Mouse (Mus musculus) brain, embryonic 14.5 days (tissue): Measurements from ENCODE around the gene Nbl1. TPM values are rescaled to one million over a fixed set of nuclear protein-coding genes. Genes with fewer than 3 reads are reported as not detected.

Source experiments
- DNase-seq: peaks from one replicate; pipeline ENCODE4 v3.0.0-alpha.2; 2011; ENCODE audit warnings: low read depth
- CTCF ChIP-seq: fragments of 200-500 bp; IDR thresholded peaks from 2 replicates; pipeline ENCODE4 v1.5.1; 2012; ENCODE audit warnings: inconsistent platforms, mild to moderate bottlenecking, moderate library complexity, borderline replicate concordance; ENCODE audit not compliant: insufficient read depth, insufficient read length; ENCODE audit errors: extremely low read depth
- POLR2A ChIP-seq: fragments of 200-500 bp; IDR thresholded peaks from 2 replicates; pipeline ENCODE4 v1.6.1; 2012; ENCODE audit warnings: mild to moderate bottlenecking, inconsistent platforms, borderline replicate concordance; ENCODE audit not compliant: poor library complexity, insufficient read depth, insufficient read length, severe bottlenecking; ENCODE audit errors: extremely low read depth
- polyA plus RNA-seq: library from polyadenylated mRNA; depleted of rRNA; stranded (reverse); fragments of >200 nt; gene quantifications from 2 replicates; pipeline ENCODE4 v1.2.3, GENCODE M21; 2012

Nbl1 gene
- polyA plus RNA-seq, 1 experiment: 35.8 TPM

DNA sequence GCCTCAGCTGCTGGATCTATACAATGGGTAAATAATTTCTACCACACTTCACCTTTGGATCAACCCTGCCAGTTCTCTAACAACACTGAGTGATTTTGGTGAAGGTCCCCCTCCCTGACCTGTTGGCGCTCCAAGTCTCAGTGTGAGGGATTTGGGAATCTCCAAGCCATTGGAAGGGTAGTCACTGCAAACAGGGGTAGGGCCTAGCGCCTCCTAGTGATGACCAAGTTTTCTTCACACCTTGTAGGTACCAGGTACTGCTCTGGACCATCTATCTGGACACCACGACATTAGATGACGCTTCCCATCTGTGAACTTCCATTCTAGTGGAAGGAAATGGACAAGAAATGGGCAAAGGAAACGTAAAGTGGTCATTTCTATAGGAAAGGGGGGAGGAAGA, 16.9 kb downstream of the Nbl1 start:
- peak; percentile 35; the same call in 1 of the 2 replicates for TF ChIP-seq CTCF
- no peak for TF ChIP-seq POLR2A
- no peak for DNase-seq

DNA sequence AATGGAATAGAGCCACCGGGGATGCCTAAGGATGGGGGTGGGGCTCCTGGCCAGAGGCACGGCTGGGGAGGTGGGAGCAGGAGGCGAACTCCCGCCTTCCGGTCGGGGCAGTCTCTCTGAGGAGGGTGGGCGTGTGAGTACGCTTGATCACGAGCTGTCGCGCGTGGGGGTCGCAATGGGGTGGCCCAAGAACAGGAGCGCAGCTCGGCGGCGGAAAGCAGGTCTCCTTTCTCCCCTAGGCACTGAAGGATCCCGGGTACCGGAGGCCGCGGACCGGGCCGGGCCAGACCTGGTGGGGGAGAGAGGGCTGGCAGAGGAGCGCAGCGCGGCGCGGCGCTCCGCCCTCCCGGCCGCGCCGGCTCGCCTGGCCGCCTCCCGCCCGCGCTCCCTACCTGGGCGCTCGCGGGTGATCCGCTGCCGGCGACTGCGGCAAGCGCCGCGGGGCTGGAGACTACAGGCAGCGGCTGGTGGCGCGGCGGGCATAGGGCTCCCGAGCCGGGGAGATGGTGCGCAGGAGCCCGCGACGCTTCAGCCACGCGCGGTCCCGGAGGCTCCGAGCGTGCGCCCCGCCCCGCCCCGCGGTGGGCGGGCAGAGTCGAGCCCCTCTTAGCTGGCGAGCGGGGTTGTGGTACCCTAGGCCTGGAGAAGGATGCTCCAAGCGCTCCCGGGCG, 17.6 kb downstream of the Nbl1 start, which contains the start of gene Htr6:
Htr6 (minus strand) TSS at position 530 of the 671 bp plus-strand sequence.
- TF ChIP-seq POLR2A (no peak), CTCF (no peak)
- DNase-seq: no peak

DNA sequence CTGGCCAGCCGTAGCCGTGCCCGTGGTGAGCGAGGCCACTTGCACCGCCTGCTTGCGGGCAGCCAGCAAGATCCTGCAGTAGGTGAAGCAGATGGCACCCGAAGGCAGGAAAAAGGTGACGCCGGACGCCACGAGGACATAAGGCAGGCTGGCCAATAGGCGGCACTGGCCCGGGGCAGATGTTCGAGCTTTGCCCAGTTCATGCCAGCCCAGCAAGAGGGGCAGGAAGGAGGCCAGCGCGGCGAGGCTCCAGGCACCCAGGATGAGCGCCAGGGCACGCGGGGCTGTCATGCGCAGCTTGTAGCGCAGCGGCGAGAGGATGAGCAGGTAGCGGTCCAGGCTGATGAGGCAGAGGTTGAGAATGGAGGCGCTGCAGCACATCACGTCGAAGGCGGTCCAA, 18.7 kb downstream of the Nbl1 start:
- DNase-seq: no peak
- TF ChIP-seq POLR2A: no peak
- TF ChIP-seq CTCF: no peak

DNA sequence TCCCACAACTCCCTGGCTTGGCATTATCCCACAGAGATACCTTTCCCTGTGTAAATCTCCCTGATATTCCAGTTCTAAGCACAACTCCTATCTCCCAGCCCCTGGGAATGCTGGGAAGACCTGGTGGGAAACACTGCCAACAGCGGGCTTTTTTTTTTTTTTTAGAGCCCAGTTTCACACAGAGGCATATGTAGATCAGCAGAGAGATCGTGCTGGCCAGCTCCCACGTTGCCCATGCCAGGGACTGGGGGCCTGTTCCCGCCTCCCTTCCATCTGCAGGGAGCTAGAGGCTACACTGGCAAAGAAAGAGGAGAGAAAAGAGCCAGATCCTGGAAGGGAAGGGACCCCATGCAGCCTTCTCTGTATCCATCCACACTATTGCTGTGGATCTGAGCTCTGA, 24.5 kb downstream of the Nbl1 start:
- peak; percentile 69 for DNase-seq
- TF ChIP-seq CTCF (no peak), POLR2A (no peak)

DNA sequence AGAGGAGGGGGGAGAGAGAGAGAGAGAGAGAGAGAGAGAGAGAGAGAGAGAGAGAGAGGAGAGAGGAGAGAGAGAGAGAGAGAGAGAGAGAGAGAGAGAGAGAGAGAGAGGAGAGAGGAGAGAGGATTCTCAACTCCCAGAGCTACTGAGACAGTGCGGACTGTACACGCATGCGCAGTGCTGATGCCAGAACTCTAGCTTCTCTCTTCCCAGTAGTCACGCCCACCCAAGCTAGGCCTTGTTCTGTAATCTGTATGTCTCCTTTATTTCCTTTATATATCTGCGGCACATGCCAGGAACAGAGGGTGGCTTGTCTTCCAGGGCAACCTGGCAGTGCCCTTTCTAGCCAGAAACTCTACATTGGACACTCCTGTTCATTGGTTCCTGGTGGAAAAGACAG, 28.0 kb downstream of the Nbl1 start:
- TF ChIP-seq POLR2A (no peak), CTCF (no peak)
- no peak for DNase-seq

DNA sequence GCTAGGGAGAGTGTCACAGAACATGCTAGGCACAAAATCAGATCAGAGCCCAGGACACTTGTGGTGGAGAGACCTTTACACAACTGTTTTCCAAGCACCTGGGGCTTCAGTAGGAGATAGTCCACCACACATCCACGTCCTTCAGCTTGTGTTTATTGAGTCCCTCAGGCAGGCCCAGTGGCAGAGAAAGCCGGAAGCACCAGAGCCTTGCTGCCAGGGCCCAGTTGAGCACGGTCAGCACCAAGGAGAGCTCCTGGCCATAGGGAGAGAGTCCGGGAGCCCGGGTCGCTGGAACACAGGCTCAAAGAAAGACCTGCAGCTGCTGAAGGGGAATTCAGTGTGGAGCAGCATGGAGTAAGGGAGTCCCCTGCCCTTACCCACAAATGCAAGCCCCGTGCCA, 33.2 kb downstream of the Nbl1 start:
- DNase-seq: peak; percentile 29

DNA sequence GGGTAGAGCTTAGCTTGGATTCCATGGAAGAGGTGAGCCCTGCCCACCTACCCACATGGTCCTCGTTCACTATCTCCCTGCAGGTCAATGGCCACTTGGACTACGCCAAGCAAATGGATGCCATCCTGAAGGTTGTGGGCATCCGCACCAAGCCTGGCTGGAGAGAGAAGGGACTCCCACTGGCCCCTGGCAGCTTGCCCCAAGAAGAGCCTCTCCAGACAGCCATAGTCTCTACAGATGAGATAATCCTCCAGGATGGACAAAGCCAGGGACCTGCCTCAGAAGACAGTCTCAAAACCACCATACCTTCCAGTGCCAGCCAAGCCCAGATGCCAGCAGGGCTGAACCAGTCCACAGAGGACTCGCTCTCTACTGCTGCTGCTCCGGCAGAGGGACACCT, 34.8 kb downstream of the Nbl1 start:
- no peak for TF ChIP-seq POLR2A
- no peak for TF ChIP-seq CTCF
- DNase-seq: no peak

More for the DNA sequence above, 33.2 kb downstream of the Nbl1 start:
- no peak for TF ChIP-seq CTCF
- no peak for TF ChIP-seq POLR2A

DNA sequence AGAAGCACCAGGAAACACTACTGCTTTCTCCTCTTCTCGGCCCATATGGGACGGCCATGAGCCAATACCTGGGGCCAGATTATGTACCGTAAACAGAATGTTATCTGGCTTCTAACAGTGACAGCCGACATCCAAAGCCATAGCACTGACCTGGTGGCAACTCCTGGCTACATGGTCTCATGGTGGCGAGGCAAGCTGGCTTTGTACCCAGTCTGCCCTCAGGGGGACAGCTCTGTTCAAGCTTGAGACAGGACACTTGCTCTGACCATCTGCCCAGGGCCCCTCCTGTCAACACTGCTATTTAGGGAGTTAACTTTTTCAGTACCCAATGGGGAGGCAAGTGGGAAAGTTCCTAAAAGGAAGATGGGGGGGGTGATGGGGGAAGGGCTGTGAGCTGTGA, 35.5 kb downstream of the Nbl1 start:
- DNase-seq: no peak
- TF ChIP-seq CTCF: no peak
- no peak for TF ChIP-seq POLR2A

DNA sequence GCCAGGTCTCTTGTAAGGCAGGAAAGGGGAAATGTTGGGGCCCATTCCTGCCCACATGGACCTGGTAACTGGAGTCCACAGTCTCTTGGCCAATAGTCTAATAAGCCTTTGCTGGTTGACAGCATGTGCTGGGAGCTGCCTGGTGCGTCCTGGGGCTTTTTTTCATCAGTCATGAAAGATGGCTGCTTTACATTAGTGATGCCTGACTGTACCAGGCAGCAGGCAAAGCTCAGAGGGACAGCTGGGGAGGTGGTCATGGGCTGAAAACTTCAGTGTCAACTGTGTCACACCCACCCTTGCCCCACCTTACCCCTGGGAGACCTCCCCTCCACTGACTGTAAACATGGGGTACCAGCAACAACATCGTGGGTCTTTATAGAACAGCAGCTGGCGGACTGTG, 37.0 kb downstream of the Nbl1 start:
- no peak for DNase-seq
- no peak for TF ChIP-seq CTCF
- no peak for TF ChIP-seq POLR2A

DNA sequence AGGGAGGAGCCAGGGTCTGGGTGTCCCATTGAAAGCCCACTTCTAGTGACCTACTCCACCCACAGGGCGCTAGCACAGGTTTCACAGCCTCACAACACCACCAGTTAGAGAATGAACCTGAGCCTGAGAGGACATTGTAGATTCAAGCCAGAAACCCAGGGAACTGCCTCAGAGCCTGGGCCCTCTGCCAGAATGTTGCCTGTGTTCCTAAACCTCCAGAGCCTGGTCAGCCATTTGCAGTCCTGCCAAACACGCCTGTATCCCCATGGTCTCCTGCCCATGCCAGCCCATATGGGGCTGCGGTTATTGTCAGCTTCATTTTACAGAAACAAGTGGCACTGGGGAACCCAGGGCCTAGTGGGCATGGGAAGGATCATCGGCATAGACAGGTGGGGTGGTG, 37.5 kb downstream of the Nbl1 start:
- TF ChIP-seq POLR2A: no peak
- TF ChIP-seq CTCF: no peak
- peak; percentile 93 for DNase-seq

DNA sequence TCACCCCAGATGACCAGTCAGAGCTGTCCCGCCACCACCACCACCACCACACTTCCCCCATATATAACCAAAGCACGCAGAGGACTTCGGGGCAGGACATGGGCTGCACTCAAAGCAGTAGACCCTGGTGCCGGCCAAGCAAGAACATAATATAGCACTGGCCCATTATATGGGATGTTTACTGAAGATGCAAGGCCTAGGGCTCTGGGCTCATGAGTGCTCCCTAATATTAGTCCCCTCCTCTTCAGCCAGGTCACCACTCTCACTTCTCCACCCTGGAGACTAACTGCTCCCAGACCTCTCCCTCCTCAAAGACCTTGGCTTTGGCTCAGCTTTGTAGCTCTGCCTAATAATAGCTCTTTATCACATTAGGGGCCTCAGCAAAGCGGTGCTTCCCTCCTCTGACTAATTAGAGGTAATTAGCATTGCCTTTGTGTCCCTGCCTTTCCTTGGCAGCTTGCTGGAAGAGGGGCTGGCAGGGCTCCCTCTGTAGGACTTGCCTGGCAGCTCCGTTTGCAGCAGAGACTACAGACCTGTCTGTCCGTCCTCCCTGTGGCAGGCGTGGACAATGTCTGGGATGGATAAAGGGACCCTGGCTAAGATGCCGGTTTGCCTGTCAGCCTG, 38.4 kb downstream of the Nbl1 start:
- TF ChIP-seq POLR2A (no peak), CTCF (peak; percentile 65)
- peak; percentile 97 for DNase-seq

DNA sequence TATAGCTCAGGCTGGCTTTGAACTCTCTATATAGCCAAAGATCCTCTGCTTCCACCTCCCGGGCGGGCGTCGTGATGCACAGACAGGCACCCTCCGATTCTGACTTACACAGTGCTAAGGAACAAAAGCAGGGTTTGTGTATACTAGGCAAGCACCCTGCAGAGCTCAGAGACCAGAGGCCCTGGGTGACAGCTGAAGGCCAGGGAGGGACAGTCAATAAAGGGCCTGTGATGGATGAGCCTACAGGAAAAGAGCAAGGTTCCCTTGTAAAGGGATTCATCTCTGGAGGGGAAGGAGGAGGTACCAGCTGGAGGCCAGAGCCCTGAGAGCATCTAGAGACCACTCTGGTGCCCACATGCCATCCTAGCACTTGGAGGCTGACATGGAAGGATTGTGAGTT, 39.4 kb downstream of the Nbl1 start:
- TF ChIP-seq CTCF (no peak), POLR2A (no peak)

More for the DNA sequence above, 39.4 kb downstream of the Nbl1 start:
- no peak for DNase-seq
